Mouse (Mus musculus) inflammation-experienced regulatory T-cells (primary cell): ENCODE data around the gene Ninl. TPM values are rescaled to one million over a fixed set of nuclear protein-coding genes. Genes with fewer than 3 reads are reported as not detected.

Experiments used
- polyA plus RNA-seq, 2 experiments: library from polyadenylated mRNA; unstranded; fragments of 100-300 nt; shearing (Covaris generic); gene quantifications; one replicate each; pipeline ENCODE4 v1.2.1; 2017

The Ninl gene
- polyA plus RNA-seq: under 1 TPM; 0.39 to 0.73 TPM

DNA sequence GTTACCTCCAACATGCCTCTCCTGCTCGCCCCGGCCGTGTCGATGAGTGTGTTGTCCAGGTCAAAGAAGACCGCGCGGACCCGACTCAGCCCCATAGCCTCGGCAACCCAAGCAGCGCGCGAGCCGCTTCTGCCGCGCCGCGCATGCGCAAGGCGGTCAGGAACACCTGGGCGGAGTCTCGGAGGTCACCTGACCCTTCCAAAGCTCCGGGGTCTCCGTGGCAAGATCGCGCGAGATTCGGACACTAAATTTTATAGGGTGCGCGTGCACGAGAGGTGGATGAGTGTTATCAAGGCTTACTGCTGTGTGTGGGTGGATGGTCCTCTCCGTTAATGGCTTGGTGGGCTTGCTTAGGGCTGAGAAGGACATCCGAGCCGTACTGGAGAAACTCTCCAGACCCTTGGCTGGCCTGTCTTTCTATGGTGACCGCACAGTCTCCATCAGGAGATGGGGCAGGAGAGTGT, at the start of gene Ninl, which contains the start of gene Nanp:
Gene Ninl, minus strand, starts transcription at position 151 of the 464 bp plus-strand sequence.
Gene Nanp, minus strand, starts transcription at position 167 of the 464 bp plus-strand sequence.

DNA sequence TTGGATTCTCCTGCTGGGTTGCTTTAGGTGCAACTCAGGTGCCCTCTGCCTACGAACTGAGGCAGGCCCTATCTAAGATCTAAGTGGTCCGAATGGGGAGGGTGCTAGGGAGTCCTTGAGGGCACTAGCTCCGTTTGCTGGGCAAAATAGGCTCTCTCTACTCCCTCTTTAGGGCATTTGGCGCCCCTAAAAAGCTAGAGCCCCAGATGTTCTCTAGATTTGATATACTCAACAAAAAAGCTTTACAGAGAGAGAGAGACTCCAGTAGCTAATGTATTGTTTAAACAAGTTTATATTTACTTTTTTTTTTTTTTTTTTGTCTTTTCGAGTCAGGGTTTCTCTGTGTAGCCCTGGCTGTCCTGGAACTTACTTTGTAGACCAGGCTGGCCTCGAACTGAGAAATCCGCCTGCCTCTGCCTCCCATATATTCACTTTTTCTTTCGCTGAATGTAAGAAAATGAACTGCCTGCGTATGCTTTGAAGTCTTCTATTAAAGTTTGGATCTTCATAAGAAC, 134.2 kb downstream of the Ninl start, which contains the start of gene Gins1:
Gene Gins1, plus strand, starts transcription at position 465 of the 515 bp plus-strand sequence.

DNA sequence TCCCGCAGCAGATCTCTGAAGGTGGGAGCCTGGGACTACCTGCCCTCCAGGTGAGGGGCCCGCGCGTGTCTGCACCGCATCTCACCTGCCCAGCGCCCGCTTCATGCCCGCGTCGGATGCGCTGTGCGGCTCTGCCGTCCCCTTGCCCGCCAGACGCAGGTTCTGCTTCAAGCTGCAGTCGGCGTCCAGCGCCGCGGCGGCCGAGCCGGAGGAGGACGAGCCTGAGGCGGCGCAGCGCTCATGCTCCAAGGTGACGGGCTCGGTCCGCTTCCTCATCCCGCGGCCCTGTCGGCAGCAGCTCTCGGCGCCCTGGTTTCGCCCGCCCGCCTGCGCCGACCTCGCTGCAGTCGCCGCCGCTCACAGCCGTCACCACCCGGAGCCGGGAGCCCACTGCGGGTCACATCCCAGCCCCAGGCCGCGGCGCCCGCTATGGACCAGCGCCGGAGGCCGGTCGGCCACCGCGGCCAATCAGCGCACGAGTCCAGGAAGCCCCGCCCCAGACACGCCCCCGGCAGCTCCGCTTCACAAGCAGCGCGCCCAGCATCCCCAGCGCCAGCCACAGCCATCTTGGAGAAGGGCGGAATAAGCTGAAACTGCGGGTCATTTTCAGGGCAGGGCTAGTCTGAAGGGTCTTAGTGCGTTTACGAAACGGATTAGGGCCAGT, 134.8 kb downstream of the Ninl start, which contains the start of gene Abhd12:
Gene Abhd12, minus strand, starts transcription at position 470 of the 664 bp plus-strand sequence.

Other genes with a start within 250 kb of the Ninl start
- gene Abhd12, start 134.6 kb downstream of the Ninl start, polyA plus RNA-seq: 10 to 100 TPM; 70.2 to 77.3 TPM
- gene Gins1, start 134.0 kb downstream of the Ninl start, polyA plus RNA-seq: 1 to 10 TPM; 3.5 to 7.1 TPM
- 10 to 100 TPM; 33.9 to 34.8 TPM for gene Nanp, start within 50 bp of the Ninl start, polyA plus RNA-seq
- under 1 TPM in 1 of 2 experiments, not detected in 1; 0.49 TPM for gene Gm14151, start 53.0 kb upstream of the Ninl start, polyA plus RNA-seq
- not detected for gene Gm14147, start 58.9 kb upstream of the Ninl start, polyA plus RNA-seq